8 mouse cellular contexts compared by ENCODE assay signal in the genomic region with DNA sequence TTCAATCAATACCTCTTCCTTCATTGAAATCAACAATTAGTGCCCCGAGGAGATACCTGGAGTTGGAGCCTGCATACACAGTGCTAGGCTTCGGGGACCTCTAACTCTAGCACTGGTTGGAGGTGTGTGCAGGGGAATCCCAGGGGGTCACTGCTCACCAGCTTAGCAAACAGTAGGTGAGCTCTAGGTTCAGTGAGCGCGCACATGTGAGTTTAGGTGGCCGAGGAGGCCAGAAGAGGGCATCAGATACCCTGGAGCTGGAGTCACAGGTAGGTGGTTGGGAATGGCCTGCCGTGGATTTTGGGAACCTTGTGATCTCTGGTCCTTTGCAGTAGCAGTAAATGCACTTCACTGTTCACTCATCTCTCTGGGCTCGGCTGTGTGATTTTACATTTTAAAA. TPM values are rescaled to one million over a fixed set of nuclear protein-coding genes. Genes with fewer than 3 reads are reported as not detected.
DNase-seq lines count a peak whose midpoint lies in the region; ATAC-seq lines count a peak whose summit lies in the region.

No protein-coding gene starts in this region.

- no peak overlapping the region for H3K27ac ChIP-seq in intestine, embryonic 14.5 days (ENCODE audit: low read depth)
- no peak overlapping the region for H3K27ac ChIP-seq in lung, embryonic 16.5 days (ENCODE audit: low read length)

- peaks cover 17% of the 10 kb centered on the region for H3K4me1 ChIP-seq in intestine, embryonic 14.5 days (replicated peaks; ENCODE audit: control insufficient read depth, insufficient read depth, low read length)
- H3K4me1 ChIP-seq in lung, embryonic 16.5 days (replicated peaks; ENCODE audit: control insufficient read depth, insufficient read depth, low read length) = peaks cover 19% of the 10 kb centered on the region

- no peaks in the 10 kb centered on the region for H3K9me3 ChIP-seq in intestine, embryonic 14.5 days (ENCODE audit: control insufficient read depth, low read length)
- no peaks in the 10 kb centered on the region for H3K9me3 ChIP-seq in lung, embryonic 16.5 days (ENCODE audit: control insufficient read depth, low read length)

- no peak for ATAC-seq in intestine, embryonic 14.5 days (replicated peaks; ENCODE audit: low FRiP score, low TSS enrichment, low read depth)
- no peak for ATAC-seq in lung, embryonic 16.5 days (ENCODE audit: low read depth)

- peak overlapping the region; percentile 78 for H3K4me2 ChIP-seq in intestine, embryonic 14.5 days (ENCODE audit: low read length)
- peak overlapping the region; percentile 36; the same call in 1 of the 2 replicates for H3K4me2 ChIP-seq in lung, embryonic 16.5 days (ENCODE audit: low read depth, low read length)

- no peak overlapping the region for H3K9ac ChIP-seq in intestine, embryonic 14.5 days (ENCODE audit: low read length)
- no peak overlapping the region for H3K9ac ChIP-seq in lung, embryonic 16.5 days (ENCODE audit: low read length)

- H3K36me3 ChIP-seq in intestine, embryonic 14.5 days (ENCODE audit: control insufficient read depth, insufficient read depth, low read length) = 0 out of 2 replicates have a peak, but pooled peaks cover 6% of the 10 kb centered on the region
- H3K36me3 ChIP-seq in lung, embryonic 16.5 days (ENCODE audit: control insufficient read depth, insufficient read depth, low read length) = peaks cover 3% of the 10 kb centered on the region; the same call in 1 of the 2 replicates

- 76% methylated on average over 7 of the region's 7 CpGs for WGBS in intestine, embryonic 14.5 days
- WGBS in lung, embryonic 16.5 days = 74% methylated on average over 7 of the region's 7 CpGs

- H3K27me3 ChIP-seq in intestine, embryonic 14.5 days (replicated peaks; ENCODE audit: control insufficient read depth, insufficient read depth, low read length) = no peaks in the 10 kb centered on the region
- H3K27me3 ChIP-seq in lung, embryonic 16.5 days (ENCODE audit: control insufficient read depth, insufficient read depth, low read depth, low read length) = no peaks in the 10 kb centered on the region

- peak overlapping the region; percentile 86; the same call in 1 of the 2 replicates for H3K4me3 ChIP-seq in intestine, embryonic 14.5 days (ENCODE audit: low read depth, low read length)
- peak overlapping the region; percentile 0; the same call in 1 of the 2 replicates for H3K4me3 ChIP-seq in lung, embryonic 16.5 days (ENCODE audit: low read length)

- DNase-seq in kidney, adult 11 months = peak; percentile 26
- DNase-seq in kidney, postnatal 10 days = no peak
- peak; percentile 15 to 25 for DNase-seq in cerebellum, adult 18-20 months
- peak; percentile 54 for DNase-seq in intestine, embryonic 14.5 days (ENCODE audit: low spot score)
- no peak for DNase-seq in layer of hippocampus, postnatal 36 days
- no peak for DNase-seq in frontal cortex, postnatal 36 days (ENCODE audit: low spot score in 2 of 2)
- no peak for DNase-seq in right cerebral cortex, postnatal 10 days (ENCODE audit: low spot score in 2 of 2)

RNA-seq across cellular contexts. Expression of gene Mia2, which starts 37.3 kb away (rescaled TPM):
- polyA plus RNA-seq in intestine, embryonic 14.5 days (2014; fragmentation: Nextera tagmentation; extraction: Ambion mirVana) = 70.9 and 75.2 TPM in 2 replicates
- 55.8 and 56.6 TPM in 2 replicates for polyA plus RNA-seq in lung, embryonic 16.5 days (2015; fragmentation: Nextera tagmentation; extraction: Ambion mirVana)
- total RNA-seq in layer of hippocampus, postnatal 36 days (2021) = 10 to 100 TPM; 45.1 to 55.6 TPM

Comparison
In these comparisons a context has a peak if more than half of its experiments do, and no peak if none do; other contexts are left out.
1. DNase-seq: peak in kidney, adult 11 months (single experiment), cerebellum, adult 18-20 months (2 of 2) and intestine, embryonic 14.5 days (single experiment); none in kidney, postnatal 10 days (single experiment), layer of hippocampus, postnatal 36 days (0 of 2), frontal cortex, postnatal 36 days (0 of 2) and right cerebral cortex, postnatal 10 days (0 of 2).